Mouse (Mus musculus) hindbrain, embryonic 14.5 days (tissue): ENCODE data around the gene Cttnbp2. TPM values are rescaled to one million over a fixed set of nuclear protein-coding genes. Genes with fewer than 3 reads are reported as not detected.

ENCODE experiments used
- ATAC-seq: fragments of 200-750 bp; cut with Nextera tagmentation; 2 replicates; pipeline ENCODE4 v1.8.0; 2017; ENCODE audit warnings: moderate number of reproducible peaks, mild to moderate bottlenecking, moderate TSS enrichment, moderate library complexity; ENCODE audit not compliant: low FRiP score
- DNase-seq: peaks from one replicate; pipeline ENCODE4 v3.0.0-alpha.2; 2015; ENCODE audit warnings: low spot score
- H3K27ac ChIP-seq: fragments of 300-500 bp; sonication (generic); 2 replicates; pipeline ENCODE4 v1.5.1; 2014; ENCODE audit warnings: mild to moderate bottlenecking, moderate library complexity
- H3K27me3 ChIP-seq: fragments of 300-500 bp; sonication (generic); 2 replicates; pipeline ENCODE4 v1.6.1; 2014; ENCODE audit warnings: mild to moderate bottlenecking, low read length, mixed read lengths; ENCODE audit not compliant: control insufficient read depth, insufficient read depth
- H3K36me3 ChIP-seq: fragments of 300-500 bp; sonication (generic); replicated peaks from 2 replicates; pipeline ENCODE4 v1.6.1; 2014; ENCODE audit not compliant: control insufficient read depth, insufficient read depth
- H3K4me1 ChIP-seq: fragments of 300-500 bp; sonication (generic); replicated peaks from 2 replicates; pipeline ENCODE4 v1.6.1; 2014; ENCODE audit warnings: antibody characterized with exemption, low read length, mixed read lengths; ENCODE audit not compliant: control insufficient read depth, insufficient read depth
- H3K4me2 ChIP-seq: fragments of 300-500 bp; sonication (generic); replicated peaks from 2 replicates; pipeline ENCODE4 v1.6.1; 2014; ENCODE audit warnings: mild to moderate bottlenecking, moderate library complexity
- H3K4me3 ChIP-seq: fragments of 300-500 bp; sonication (generic); replicated peaks from 2 replicates; pipeline ENCODE4 v1.5.1; 2014; ENCODE audit warnings: mild to moderate bottlenecking, low read length
- H3K9ac ChIP-seq: fragments of 300-500 bp; sonication (generic); 2 replicates; pipeline ENCODE4 v1.6.1; 2014
- H3K9me3 ChIP-seq: fragments of 300-500 bp; sonication (generic); 2 replicates; pipeline ENCODE4 v1.6.1; 2016; ENCODE audit warnings: low read length; ENCODE audit not compliant: control insufficient read depth
- WGBS: fragments of 180-500 bp; shearing (Covaris S2); extraction: QIAGEN DNeasy Blood & Tissue Kit; methylation state at CpG from one replicate; pipeline ENCODE4 v1.1.7; 2014; 5-methylcytosine and 5-hydroxymethylcytosine counted together
- polyA plus RNA-seq: library from polyadenylated mRNA; unstranded; fragments of >200 nt; fragmentation: Nextera tagmentation; extraction: Ambion mirVana; gene quantifications from 2 replicates; pipeline ENCODE4 v1.2.1, GENCODE M21; 2014

Cttnbp2 gene
- polyA plus RNA-seq, 1 experiment from 2014 or later: 48.7 TPM

DNA sequence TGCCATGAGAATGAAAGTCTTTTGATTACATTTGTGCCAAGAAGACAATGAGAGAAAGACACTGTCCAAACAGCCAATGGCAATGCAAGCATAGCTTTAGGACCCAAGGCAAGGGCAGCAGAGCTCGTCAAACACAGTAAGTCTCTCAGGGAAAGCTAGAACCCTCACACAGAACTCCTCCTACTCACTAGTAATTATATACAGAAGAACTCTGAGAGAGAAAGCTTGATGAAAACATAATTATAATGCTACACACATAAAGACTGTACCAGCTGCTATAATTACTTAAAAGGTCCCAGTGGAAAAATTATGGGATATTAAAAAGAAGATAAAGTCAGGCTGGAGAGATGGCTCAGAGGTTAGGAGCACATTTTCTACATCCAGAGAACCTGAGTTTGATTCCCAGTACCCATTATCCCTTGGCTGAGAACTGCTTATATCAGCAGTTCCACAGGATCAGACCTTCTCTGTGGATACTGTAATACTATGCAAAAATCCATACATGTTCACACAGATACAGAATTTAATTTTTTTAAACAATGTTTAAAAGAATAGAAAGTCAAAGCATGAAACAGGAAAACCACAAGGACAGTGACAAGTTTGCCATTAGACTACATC, 37.2 kb downstream of the Cttnbp2 start:
- WGBS: 31% methylated on average over 1 of the region's 1 CpGs
- DNase-seq (no peak), ATAC-seq (peak; percentile 35; the same call in 1 of the 2 replicates)
- Histone ChIP-seq H3K9me3 (no peaks in the 10 kb centered on the region), H3K4me3 (no peak overlapping the region), H3K27me3 (no peaks in the 10 kb centered on the region), H3K4me2 (no peak overlapping the region), H3K27ac (no peak overlapping the region), H3K9ac (no peak overlapping the region), H3K36me3 (no peaks in the 10 kb centered on the region), H3K4me1 (no peaks in the 10 kb centered on the region)

DNA sequence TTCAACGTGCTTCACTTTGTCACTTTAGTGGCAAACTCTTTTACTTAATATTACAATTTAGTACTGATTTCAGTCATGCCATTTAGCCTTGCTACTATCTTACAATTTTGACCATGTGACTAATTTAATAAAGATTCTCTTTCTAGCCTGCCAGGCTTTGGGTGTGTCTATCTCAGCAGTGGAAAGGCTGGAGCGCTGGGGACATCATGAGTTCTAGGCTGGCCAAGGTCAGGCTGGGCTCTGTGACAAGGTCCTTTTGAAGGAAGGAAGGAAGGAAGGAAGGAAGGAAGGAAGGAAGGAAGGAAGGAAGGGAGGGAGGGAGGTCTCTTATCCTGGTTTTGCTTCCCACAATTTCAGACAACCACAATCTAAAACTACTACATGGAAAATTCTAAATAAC, 39.7 kb downstream of the Cttnbp2 start:
- Histone ChIP-seq H3K36me3 (no peaks in the 10 kb centered on the region), H3K27me3 (no peaks in the 10 kb centered on the region), H3K27ac (no peak overlapping the region), H3K4me2 (no peak overlapping the region), H3K9me3 (no peaks in the 10 kb centered on the region), H3K4me1 (no peaks in the 10 kb centered on the region; the same call in 1 of the 2 replicates), H3K4me3 (no peak overlapping the region), H3K9ac (no peak overlapping the region)
- no peak for ATAC-seq
- no peak for DNase-seq
- WGBS: 89% methylated on average over 2 of the region's 2 CpGs

DNA sequence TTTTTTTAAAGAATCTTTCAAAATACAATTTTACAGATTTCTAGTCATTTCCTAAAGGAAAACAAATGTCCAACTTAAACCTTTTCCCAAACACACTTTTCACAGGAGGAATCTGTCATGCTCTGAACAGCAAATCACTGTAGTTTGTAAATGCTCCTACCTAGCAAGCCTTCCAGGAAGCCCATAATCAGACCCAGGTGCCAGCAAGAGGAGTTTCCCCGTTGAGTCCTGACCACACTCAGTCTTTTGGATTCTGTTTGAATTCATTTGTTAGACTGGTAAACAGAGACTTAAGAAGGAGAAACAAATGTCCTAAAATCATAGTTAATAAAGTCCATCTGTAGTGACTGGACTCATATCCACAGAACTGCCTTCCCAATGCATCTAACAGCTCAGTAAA, 40.1 kb downstream of the Cttnbp2 start:
- Histone ChIP-seq H3K9me3 (no peaks in the 10 kb centered on the region), H3K9ac (no peak overlapping the region), H3K27ac (no peak overlapping the region), H3K4me3 (no peak overlapping the region), H3K4me2 (no peak overlapping the region), H3K27me3 (no peaks in the 10 kb centered on the region), H3K36me3 (no peaks in the 10 kb centered on the region), H3K4me1 (no peaks in the 10 kb centered on the region; the same call in 1 of the 2 replicates)
- ATAC-seq (no peak), DNase-seq (no peak)
- WGBS: 80% methylated on average over 1 of the region's 1 CpGs

DNA sequence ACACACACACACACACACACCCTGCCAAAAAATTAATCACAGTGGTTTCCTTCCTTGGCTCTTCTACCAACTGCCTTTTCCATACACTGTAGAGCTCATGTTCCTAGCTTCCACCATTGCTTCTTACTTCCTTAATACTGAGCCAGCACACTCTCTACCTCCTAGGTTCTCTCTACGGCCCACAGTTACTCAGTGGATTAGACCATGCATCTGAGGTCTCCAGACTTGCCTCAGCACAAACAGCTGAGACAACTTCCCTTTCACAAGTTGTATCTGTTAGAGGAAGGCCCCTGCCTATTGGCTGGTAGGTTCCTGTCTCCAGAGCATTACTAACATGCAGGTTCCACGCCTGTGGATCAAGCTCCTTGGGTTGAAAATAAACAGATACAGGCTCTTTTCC, 45.4 kb downstream of the Cttnbp2 start:
- ATAC-seq: no peak
- no peak overlapping the region for H3K27ac ChIP-seq
- H3K4me1 ChIP-seq: peaks cover 9% of the 10 kb centered on the region
- H3K9me3 ChIP-seq: no peaks in the 10 kb centered on the region
- no peaks in the 10 kb centered on the region for H3K27me3 ChIP-seq
- no peak for DNase-seq
- H3K9ac ChIP-seq: no peak overlapping the region
- H3K4me3 ChIP-seq: no peak overlapping the region
- 74% methylated on average over 2 of the region's 2 CpGs for WGBS
- no peaks in the 10 kb centered on the region for H3K36me3 ChIP-seq
- no peak overlapping the region for H3K4me2 ChIP-seq

DNA sequence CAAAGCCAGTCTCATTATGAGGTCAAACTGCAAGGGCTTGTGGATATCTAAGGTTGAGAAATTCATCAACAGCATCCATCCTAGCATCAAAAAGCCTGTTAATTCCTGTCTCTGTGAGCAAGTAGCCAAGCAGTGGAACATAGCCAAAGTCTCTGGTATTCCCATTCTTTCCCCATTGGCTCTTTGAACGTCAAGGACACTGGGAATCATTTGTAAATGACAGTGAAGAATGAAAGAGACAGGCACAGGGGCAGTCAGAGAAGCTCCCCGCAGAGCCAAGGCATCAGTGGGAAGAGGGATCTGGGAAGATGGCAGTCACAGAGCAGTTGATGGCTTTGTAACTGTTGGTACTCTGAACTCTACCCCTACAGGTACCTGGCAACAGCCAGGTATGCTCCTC, 46.9 kb downstream of the Cttnbp2 start:
- Histone ChIP-seq H3K36me3 (no peaks in the 10 kb centered on the region), H3K4me1 (peaks cover 9% of the 10 kb centered on the region)
- 30% methylated on average over 2 of the region's 2 CpGs for WGBS

DNA sequence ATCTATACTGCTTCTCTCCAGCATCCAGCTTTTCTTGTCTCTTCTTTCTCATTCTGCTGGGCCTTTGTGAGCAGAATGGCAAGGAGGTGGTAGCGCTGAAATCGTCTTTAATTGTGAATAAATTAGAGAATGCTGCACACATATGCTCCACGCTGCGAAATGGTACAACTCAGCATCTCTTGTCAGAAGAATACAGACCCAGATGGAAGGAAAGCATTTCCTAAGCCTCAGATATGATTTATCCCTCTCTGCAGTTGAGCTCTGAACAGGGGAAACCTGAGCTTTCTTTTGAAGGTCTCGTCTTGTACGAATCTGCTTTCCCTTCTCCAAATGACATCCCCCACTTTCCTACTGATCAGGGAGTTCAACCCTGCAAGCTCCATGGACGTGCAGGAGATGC, 48.4 kb downstream of the Cttnbp2 start:
- no peak overlapping the region for H3K4me2 ChIP-seq
- 0 out of 2 replicates have a peak overlapping the region, but pooled peaks have one; percentile 59 for H3K27ac ChIP-seq
- WGBS: 63% methylated on average over 7 of the region's 7 CpGs
- H3K9ac ChIP-seq: no peak overlapping the region
- peaks cover 9% of the 10 kb centered on the region; the same call in 1 of the 2 replicates for H3K4me1 ChIP-seq
- H3K4me3 ChIP-seq: no peak overlapping the region
- no peaks in the 10 kb centered on the region for H3K27me3 ChIP-seq
- ATAC-seq (no peak), DNase-seq (no peak)
- no peaks in the 10 kb centered on the region for H3K9me3 ChIP-seq
- no peaks in the 10 kb centered on the region for H3K36me3 ChIP-seq

More for the DNA sequence above, 46.9 kb downstream of the Cttnbp2 start:
- Histone ChIP-seq H3K4me3 (no peak overlapping the region), H3K27ac (no peak overlapping the region), H3K4me2 (no peak overlapping the region), H3K9me3 (no peaks in the 10 kb centered on the region), H3K27me3 (no peaks in the 10 kb centered on the region), H3K9ac (no peak overlapping the region)
- no peak for DNase-seq
- ATAC-seq: peak; percentile 32; the same call in 1 of the 2 replicates

DNA sequence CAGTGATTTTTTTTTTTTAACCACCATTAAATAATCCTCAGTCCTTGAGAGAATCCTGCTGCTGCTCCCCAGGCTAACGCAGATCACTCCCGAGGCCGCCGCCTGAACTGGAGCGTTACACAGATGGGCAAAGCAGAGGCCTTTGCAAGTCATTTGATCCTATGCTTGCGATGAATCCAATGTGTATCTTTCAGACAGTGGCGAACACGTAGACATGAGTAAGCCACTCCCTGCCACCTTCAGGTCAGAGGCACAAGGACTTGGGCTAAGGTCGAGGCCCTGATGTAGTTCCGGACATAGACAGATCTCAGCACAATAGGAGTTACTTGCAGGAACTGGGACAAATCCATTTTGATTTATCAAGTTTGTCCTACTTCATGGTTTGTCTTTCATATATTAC, 49.0 kb downstream of the Cttnbp2 start:
- no peak for DNase-seq
- WGBS: 81% methylated on average over 10 of the region's 10 CpGs

DNA sequence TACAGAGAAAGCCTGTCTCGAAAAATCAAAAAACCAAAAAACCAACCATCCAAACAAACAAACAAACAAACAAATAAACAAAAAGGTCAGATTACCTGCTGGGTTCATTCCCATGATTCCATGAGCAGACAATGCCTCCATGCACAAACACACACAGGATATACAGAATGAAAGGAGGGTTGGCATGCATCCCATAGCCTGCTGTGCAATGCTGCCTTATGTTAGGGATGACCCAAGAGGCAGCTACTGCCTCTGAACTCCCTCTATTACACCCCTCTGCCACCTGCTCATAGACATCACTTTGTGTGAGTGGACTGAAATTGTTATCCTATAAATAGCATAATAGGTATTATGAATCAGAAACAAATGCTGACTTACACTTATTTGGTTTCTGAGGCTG, 55.0 kb downstream of the Cttnbp2 start:
- Histone ChIP-seq H3K9ac (no peak overlapping the region), H3K4me1 (no peaks in the 10 kb centered on the region), H3K9me3 (no peaks in the 10 kb centered on the region), H3K27me3 (no peaks in the 10 kb centered on the region), H3K4me2 (no peak overlapping the region), H3K4me3 (no peak overlapping the region), H3K36me3 (no peaks in the 10 kb centered on the region), H3K27ac (no peak overlapping the region)
- 82% methylated on average over 1 of the region's 1 CpGs for WGBS
- ATAC-seq (no peak), DNase-seq (no peak)

More for the DNA sequence above, 49.0 kb downstream of the Cttnbp2 start:
- peaks cover 9% of the 10 kb centered on the region; the same call in 1 of the 2 replicates for H3K4me1 ChIP-seq
- peak overlapping the region; percentile 59; the same call in 1 of the 2 replicates for H3K27ac ChIP-seq
- H3K4me3 ChIP-seq: no peak overlapping the region
- H3K27me3 ChIP-seq: no peaks in the 10 kb centered on the region
- no peak overlapping the region for H3K9ac ChIP-seq
- H3K9me3 ChIP-seq: no peaks in the 10 kb centered on the region
- no peak overlapping the region for H3K4me2 ChIP-seq
- H3K36me3 ChIP-seq: no peaks in the 10 kb centered on the region
- no peak for ATAC-seq

DNA sequence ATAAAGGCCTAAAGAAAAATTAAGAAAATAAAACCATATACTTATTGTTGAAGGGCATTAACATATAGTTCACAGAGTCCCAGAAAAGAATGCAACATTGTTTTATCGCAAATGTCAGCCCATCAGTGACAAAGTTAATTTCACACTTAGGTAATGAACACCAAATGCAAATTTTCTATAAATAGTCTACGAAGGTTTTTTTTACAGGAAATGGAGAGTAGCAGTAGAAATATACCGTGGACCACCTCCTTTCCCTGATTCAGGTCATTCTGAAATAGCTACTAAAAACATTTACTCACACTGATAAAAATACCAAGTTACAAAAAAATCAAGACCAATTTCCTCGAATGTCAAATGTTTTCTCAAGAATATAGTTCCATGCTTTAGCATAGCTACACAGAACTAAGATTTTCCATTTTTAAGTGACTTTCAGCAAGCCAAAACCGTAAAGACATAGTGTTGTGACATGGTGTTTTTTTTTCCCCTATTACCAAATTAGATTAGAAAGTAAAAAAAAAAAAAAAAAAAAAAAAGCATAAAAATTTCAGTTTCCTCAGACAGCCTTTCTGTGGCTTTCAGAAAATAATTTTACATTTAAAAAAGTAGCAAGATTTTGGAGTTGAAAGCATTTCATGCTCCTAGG, 64.0 kb downstream of the Cttnbp2 start:
- 82% methylated on average over 5 of the region's 5 CpGs for WGBS
- ATAC-seq: no peak

More for the DNA sequence above, 64.0 kb downstream of the Cttnbp2 start:
- Histone ChIP-seq H3K4me1 (no peaks in the 10 kb centered on the region; the same call in none of the 2 replicates), H3K9ac (no peak overlapping the region), H3K4me2 (no peak overlapping the region), H3K9me3 (no peaks in the 10 kb centered on the region), H3K36me3 (peaks cover 11% of the 10 kb centered on the region; the same call in 1 of the 2 replicates), H3K27ac (no peak overlapping the region), H3K4me3 (no peak overlapping the region), H3K27me3 (no peaks in the 10 kb centered on the region)
- no peak for DNase-seq
